Mouse (Mus musculus) bone marrow, adult 2 months (tissue): ENCODE data around the gene Slpi.

Source experiments
- CTCF ChIP-seq: fragments of 200-500 bp; IDR thresholded peaks from 2 replicates; pipeline ENCODE4 v1.5.1; 2011; ENCODE audit warnings: low read length, control low read depth; ENCODE audit not compliant: control insufficient read depth, insufficient read depth
- POLR2A ChIP-seq: fragments of 200-500 bp; IDR thresholded peaks from 2 replicates; pipeline ENCODE4 v1.6.1; 2011; ENCODE audit warnings: low read depth, mild to moderate bottlenecking, control low read depth, low read length, borderline replicate concordance; ENCODE audit not compliant: control insufficient read depth

- TF ChIP-seq POLR2A, result no peak
- no peak for TF ChIP-seq CTCF
These were observed 35.5 kb downstream of the Slpi start for GRCm38 (mm10) chr2:164353356-164353755.
